Mouse (Mus musculus) liver, adult 2 months (tissue): Measurements from ENCODE around the gene Slc35d3.

ENCODE experiments used
- CTCF ChIP-seq: fragments of 200-500 bp; IDR thresholded peaks from 2 replicates; pipeline ENCODE4 v1.5.1; 2011; ENCODE audit warnings: low read depth, low read length, control low read depth
- POLR2A ChIP-seq: fragments of 200-500 bp; IDR thresholded peaks from 2 replicates; pipeline ENCODE4 v1.6.1; 2011; ENCODE audit warnings: low read length, control low read depth; ENCODE audit not compliant: insufficient read depth; ENCODE audit errors: extremely low read depth

DNA sequence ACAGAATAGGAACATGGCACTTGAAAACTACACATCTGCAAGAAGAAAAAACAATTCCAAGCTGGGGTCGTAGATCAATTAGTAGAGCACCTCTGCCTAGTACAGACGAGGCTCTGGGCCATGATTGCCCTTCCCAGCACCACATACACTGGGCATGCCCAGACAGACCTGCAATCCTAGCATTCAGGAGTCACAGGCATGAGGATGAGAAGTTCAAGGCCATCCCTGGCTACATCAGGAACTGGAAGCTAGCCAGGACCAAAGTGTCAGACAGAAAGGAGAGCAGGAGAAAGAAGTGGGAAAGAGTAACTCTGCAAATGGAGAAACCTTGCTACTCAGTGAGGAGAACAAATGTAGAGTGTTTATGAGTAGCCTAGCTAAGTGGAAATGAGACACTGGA, 48.9 kb upstream of the Slc35d3 start:
- TF ChIP-seq CTCF = no peak
- TF ChIP-seq POLR2A = no peak
